Mouse (Mus musculus) R1 (cell line): Measurements from ENCODE around the gene Mat1a.

Source experiments
- DNase-seq: peaks from one replicate; pipeline ENCODE4 v3.0.0-alpha.2; 2018; ENCODE audit warnings: low read depth, low spot score

The Mat1a gene

DNA sequence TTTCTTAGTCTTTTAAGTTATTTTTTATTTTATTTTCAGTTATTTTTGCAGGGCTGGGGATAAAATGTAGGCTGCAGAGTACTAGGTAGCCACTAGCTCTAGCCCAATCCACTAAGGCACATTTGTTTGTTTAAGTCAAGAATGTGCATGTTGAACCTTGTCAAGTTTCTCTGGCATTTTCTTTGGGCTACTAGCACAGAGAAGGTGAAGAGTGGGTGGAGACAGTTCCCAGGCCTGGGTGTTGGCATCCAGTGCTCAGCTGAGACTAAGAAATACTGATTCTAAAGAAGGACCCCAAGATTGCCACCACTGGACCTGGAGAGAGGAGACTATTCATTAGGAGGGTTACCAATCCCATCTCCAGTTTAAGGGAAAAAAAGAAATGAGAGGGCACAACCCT is 32.2 kb downstream of the Mat1a start:
- no peak for DNase-seq

DNA sequence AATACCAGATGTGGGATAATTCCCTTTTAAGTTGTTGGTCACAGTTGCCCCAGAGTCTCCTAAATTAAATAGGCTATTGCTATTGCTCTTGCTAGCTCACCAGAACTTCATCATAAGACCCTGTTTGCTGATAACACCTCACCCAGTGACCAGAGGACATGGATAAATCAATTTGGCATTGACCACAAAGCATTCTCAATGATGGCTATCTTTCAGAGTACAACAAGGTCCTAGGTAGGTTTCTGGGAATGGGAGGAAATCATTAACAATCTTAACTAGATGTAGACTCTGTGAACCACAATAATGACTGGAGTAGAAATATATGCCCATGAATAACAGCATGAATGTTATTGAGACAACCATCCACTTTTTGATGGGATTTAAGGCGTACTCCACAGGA is 35.9 kb downstream of the Mat1a start:
- no peak for DNase-seq

DNA sequence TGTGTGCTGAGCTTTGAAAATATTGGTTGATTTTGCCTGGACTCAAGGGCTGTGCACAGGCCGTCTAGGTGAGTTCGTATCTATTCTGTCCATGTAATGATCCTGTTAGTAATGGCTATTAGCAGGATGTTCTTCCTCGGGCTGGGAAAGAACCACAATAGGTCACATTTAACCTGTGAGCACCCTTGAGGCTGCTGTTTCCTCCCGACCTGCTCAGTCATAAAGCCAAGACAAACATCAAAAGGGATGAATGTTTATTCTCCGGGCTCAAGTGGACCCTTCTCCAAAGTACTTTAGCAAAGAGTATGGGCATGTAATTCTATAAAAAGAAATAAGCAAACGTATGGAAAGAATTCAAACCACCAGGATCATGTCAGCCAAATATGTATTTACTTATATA is 41.2 kb downstream of the Mat1a start:
- DNase-seq, result no peak

DNA sequence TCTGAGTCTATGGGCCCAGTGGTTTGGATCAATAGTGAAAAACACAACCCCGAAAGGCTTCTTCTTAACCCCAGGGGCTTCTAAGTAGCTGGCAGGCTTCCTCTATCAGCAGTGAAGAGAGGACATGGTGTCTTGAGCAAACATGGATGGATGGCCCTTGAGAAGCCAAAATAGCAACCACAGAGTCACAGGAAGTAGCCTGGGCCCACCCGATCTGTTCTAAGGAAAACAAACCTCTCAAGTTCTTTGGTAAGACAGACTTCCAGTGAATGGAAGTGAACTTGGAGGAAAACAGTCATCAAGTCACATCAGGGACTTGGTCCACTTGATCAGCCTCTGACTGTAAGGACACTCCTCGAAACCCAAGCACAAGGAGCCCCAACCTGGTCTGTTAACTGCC is 42.1 kb downstream of the Mat1a start:
- DNase-seq, result no peak

DNA sequence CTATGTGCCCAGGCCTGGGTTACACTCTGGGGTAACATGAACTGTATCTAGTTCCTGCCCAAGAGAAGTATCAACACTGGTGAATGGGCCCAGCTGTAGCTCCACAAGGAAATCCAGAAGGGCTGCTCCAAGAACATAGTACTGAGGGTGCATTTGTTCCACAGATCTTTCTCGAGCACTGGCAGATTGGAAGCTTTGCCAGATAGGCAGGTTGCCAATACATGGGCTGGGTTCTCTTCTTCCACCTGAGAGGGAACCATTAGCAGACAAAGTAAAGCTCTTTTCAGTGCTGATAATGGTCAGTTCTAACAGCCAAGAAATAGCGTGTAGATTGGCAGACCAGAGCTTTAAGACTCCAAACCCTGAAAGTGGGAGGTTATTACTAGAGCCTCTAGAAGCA is 42.5 kb downstream of the Mat1a start:
- no peak for DNase-seq

DNA sequence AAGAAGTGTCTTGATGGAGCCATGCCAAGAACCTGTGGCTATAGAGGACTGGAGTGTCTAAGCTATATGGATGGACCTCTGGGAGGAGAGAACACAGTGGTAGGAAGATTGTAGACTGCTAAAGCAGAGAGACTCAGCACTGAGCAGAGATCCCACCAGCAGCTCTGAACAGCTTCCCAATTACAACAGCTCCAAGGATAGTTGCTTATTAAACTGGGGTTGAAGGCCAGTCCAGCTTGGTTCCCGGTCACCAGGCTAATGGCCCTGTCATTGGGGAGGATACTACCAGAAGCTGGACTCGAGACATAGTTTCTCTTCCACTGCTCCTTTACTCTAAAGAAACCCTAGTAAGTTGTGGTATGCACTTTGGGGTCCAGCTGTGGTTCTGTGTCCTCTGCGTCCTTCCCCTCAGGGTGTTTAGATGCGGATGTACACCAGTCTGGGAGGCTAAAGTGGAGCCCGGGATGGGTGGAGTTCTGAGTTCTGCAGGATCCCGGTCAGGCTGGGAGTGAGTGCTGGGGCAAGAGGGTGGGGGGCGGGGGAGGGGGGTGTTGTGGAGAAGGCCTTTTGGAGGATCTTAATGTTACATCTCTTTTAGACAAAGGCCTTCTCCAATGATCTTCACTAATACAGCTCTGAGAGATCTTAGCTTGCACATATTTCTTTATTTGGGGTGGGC is 46.5 kb downstream of the Mat1a start, which contains the start of gene Mbl1:
TSS of gene Mbl1 (plus strand) at position 239 of the 679 bp plus-strand sequence.
- DNase-seq, result no peak

DNA sequence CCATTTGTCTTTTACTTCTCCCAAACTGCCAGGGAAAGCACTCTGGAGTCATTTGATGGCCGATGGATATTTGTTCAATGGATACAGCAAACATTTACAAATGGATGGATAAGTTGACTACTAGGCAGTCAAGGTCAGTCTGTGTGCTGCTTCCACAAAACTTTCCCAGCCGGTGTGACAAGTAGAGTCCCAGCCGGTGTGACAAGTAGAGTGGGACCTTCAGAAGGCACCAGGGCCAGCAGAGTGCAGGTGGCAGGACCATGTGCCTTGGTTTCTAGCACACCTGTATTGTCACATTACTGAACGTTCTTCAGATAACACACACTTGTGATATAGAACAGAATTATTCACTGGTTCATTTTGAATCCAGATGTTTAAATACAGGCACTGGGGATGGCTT is 55.2 kb downstream of the Mat1a start:
- no peak for DNase-seq

DNA sequence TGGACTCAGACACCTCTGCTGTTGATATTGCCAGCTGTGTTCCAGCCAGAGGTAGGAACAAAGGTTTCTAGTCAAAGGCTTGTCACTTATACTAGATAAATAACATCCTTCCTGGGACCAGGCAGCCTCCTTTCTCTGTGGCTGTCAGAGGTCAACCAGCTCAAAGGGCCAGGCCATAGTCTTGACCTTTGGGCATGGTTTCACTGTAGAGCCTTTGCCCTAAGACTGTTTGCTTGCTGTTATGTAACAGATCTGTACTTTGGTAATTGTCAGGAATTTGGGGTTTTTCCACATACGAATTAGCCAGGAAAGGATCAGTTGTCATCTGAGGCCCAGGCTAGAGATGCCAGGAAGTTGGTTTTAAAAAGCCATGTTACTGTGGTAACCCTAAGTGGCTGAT is 55.9 kb downstream of the Mat1a start:
- no peak for DNase-seq

DNA sequence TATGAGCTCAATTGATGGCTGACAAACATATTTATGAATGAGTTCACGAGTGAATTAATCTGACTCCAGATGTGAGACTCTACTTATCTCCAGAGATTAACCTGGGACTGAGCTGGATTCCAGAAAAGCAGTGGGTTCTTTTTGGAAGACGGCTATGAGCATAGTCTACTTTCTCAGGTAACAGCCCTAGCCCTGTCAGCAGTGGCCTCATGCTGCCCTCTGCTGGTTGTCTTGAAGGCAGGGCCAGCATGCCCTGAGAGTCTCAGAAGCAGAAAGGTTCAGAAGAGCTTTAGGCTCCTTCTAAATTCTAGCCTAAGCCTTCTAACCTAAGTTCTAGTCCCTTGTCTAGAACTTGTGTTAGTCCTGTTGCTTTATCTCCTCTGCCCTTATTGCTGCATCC is 57.8 kb downstream of the Mat1a start:
- DNase-seq, result peak; percentile 55

DNA sequence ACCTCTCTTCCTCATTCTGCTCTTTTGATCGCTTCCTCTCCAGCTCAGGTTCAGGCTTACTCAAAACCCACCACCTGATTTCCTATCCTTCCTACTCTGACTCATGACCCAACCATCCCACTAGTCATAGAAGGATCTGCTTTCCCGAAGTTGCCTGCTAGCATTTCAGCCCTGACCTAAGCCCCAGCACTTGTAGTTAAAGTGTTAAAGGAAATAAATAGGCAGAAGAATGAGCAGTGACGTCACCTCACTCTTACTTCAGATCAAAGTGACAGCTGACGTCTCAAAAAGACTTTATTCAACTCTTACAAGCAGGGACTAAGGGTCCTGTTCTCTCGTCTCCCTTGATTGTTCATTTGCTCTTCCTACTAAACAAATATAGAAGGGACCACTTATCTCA is 62.4 kb downstream of the Mat1a start:
- no peak for DNase-seq

DNA sequence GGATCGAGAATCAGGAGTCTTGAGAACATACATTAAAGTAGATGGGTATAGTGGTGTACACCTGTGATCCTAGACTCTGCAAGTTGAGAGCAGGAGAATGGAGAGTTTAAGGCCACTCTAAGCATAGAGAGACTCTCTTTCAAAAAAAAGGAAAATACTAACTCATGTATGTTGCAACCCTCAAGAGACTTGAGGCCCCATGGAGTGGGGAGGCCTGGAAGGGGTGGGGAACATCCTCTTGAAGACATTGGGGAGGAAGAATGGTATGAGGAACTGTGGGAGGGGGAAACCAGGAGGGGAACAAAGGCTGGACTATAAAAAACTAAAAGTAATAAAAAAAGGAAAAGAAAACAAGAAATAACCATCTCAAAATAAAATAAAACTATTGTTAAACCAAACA is 63.7 kb downstream of the Mat1a start:
- no peak for DNase-seq

DNA sequence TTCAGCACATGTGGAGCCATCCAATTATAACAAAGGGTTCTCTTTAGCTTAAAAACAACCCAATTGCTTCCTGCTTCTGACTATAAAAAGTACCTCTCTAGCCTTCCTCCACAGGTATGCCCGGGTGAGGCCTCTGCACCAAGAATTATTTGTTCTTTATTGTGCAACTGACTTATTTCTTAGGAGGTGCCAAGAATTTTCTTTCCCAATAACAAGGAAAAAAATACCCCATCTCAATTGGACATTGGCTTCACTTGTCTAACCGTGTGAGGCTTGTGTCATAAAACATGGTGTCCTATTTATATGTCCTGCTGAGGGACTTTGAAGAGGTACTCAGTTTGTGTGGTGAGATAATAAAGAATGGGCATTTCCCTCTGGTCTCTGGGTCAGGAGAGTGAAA is 65.7 kb downstream of the Mat1a start:
- DNase-seq, result no peak
